Mouse (Mus musculus) retina, adult 2 months (tissue): Measurements from ENCODE around the gene Fndc3b.

ENCODE experiments used
- DNase-seq: peaks from one replicate; pipeline ENCODE4 v3.0.0-alpha.2; 2012; ENCODE audit warnings: low read depth, low spot score

Gene Fndc3b

DNA sequence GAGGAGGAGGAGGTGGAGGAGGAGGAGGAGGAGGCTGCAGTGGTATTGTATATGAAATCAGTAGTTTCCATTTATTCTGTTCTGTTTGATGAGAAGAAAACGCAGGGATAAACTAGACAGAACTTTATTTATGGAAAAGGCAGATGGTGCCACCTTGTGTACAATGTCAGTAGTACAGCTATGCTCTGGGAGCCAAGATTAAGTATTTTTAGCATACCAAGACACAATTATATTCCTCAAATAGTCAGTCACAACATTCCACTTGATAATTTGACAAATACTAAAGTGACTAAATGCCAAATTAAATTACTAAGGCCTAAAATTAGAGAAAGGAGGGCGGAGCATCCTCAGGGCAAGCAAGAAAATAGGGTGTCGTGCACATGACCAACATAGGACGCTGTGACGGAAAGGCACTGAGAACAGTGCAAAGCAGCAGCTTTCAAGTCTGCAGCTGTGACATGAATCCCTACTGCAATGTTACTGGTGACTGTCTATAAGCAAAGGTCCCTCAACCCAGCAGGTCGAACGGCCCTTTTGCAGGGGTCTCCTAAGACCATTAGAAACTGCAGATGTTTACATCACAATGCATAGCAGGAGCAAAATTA is 244.7 kb downstream of the Fndc3b start:
- DNase-seq = peak; percentile 26

DNA sequence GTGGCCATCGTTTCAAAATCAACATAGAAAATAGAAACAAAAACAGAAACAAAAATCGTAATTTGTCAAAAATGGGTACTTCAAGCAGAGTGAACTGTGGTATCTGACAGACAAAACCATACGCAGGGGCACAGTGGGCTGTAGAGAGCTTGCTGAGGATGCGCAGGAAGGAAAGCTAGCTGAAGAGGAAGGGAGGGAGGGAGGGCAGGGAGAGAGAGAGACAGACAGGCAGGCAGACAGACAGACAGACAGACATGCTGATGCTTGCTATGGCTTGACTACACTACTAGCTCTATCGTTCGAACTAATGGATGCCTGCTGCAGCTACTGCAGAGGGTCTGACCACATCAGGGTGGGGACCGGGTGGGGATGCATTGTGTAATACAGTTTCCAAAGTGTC is 247.7 kb downstream of the Fndc3b start:
- DNase-seq = no peak

DNA sequence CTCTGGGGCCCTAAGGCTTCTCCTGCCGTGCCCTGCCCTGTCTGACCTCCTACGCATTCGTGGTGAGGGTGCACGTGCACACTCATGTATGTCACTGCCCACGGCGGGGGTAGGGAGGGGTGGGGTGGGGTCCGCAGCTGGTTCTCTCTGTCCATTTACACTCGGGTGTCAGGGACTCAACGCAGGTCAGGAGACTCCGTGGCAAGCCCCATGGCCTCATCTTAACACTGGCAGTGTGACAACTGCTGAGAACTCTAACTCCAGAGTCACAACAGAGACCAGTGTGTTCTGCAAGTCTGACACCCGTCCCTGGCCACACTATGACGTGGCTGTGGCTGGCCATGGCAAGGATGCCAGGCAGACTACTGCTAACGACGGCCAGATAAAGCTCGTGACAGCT is 248.2 kb downstream of the Fndc3b start:
- DNase-seq = no peak

DNA sequence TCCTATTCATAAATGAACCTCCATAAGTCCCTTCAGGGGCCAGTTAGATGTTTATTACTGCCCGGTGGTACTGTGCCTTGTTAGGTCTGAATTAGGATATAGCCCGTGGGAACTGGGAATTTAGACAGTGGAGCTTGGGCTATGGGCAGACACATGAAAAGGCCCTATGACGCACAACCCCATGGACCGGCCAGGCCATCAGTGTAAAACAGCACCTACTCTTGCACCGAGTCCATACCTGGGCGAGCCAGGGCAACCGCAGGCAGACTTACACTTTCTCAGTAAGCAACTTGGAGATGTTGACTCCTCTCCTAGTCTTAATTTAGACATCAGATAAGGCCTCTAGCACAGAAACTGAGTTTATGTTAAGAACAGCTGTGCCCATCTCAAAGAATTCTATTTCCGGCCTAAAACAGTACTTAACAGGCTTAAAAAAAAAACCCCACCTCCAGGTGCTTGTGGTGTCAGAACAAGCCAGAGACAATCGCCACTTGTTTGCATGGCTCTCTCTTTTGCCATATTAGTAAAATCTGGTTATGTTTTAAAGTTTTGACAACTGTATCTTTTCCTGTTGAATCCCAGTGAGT is 248.7 kb downstream of the Fndc3b start:
- DNase-seq = no peak

DNA sequence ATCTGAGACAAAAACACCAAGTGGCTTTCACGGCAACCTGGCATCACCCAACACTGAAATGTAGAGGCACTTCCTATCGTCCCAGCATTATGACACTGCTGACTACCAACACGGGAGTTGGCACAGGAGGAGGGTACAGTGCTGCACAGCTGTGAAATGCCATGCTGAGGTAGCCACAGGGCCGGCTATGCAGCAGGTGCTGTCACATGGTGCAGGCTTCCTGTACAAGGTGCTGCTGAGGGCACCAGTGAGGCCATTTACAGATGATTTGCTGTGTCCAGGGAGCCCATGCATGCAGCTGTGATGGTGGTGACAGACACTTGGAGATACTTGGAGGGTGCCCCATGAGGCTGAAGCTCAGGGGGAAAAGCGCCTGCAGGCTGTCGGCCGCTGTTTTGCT is 249.2 kb downstream of the Fndc3b start:
- no peak for DNase-seq

DNA sequence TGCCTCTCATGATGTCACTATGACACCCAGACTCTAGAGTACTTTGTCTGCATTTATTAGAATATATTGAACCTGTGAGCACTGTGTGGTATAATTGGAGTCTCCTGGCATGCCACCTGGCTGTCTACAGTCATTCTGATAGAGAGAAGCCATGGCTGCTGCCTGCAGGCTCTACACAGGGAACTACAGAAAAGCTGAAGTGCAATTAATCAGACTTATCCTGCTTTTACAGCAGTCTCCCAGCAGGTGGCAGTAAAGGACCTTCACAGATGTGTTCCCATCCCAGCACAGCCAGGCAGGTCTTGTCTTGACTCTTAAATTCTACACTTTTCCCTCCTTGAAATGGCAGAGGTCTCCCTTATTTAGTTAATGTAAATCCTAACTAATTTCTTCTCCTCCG is 250.1 kb downstream of the Fndc3b start:
- DNase-seq = peak; percentile 60

DNA sequence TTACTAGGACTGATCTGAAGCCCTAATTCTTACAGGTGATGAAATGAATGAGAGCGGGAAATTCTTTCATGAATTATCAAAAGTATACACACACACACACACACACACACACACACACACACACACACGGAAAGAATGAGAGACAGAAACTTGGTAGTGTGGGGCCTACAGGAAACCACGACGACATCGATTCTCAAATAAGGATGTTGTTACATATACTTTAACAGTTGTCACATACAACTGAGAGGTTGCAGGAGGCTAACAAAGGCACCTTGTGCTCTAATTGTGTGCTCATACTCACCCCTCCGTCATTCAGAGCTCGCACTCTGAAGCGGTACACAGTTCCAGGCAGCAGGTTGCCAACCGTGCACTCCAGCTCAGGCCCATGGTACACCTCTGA is 252.7 kb downstream of the Fndc3b start:
- DNase-seq = no peak

DNA sequence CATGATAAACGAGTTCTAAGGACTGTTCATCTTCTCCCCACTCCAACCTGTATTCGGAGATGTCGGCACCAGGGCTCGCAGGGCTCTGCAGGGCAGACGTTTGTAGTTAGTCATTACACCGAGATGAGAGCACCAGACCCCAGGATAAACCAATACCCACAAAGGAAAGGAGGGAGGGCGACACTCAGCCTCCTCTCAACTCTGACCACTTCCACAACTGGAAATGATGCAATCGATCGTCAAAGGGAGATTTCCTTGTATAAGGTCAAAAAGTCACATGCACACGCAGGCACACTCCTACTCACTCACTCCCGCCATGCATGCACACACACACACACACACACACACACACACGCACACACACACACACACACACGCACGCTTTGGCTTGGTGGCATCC is 254.6 kb downstream of the Fndc3b start:
- no peak for DNase-seq

DNA sequence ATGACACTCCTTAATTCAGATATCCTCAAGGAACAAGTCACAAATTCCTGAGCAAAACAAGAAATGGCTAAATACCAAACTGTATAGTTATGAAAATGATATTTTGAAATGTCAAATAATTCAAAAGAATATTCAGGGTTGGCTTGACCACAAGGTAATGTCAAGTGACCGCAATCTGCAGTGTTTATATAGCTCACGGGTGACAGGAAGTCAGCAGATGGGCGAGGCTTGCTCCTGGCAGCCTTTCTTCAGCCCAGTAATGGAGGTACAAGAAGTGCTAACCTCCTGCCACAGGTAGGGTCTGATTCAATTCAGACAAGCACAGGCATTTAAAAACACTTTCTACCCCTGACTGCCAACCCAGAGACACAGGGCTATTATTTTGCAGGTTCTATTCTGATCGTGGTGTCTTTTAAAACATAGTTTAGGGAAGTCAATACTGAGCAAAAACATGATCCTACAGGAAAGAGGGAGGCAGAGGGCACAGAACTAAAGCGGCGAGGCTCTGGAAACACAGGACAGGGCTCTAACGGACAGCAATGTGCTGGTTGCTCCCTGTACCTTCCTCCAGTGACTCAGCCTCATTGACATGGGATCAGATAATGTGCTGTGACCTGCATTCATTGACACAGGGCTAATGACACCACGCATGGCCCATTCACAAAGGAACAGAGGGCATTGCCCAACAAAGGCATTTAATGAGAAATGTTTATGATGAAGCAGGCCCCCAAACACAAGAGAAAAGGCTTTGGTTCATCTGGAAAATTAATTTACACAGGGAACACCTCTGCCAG is 256.5 kb downstream of the Fndc3b start:
- no peak for DNase-seq

DNA sequence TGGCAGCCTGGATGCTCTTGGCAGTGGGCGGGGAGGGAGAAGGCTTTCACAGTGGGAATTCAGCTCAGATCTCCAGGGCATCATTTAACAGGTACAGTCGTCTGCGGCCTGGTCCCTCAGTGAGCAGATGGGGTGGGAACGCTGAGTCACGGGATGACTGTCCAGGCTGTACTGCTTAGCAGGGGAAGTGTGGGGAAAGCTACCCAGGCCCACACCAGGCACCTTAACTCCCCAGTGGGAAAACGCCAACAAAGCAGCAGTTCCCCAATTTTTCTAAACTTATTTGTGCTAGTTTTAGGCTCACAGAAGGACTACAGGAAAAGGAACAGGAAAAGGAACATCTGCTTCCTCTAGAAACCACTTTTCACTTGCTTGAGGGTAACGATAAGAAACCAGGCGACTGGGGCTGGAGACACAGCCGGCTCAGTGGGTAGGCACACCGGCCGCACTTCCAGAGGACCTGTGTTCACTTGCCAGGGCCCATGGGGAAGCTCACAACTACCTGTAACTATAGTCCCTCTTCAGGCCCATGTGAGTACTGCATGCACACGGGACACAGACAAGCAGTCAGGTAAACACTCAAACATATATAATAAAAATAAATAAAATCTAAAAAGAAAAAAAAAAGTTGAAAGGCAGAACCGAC is 257.5 kb downstream of the Fndc3b start:
- DNase-seq = no peak

DNA sequence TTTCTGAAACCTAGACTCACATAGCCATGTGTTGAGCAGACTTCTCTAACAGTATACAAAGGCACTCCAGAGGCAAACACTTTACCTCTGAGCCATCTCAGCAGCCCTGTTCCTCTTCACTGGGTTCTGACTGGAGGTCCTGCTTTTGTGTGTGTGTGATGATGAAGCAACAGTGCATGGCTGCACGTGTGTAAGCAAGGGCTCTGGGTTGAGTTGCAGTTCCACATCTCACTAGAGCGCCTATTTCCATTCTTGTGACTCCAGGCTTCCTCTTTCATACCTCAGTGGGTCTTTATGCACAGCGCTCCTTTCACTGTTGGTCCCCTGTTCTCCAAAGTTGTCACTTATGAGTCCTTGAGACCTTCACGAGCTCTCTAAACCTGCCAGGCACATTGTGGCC is 261.7 kb downstream of the Fndc3b start:
- DNase-seq = no peak

DNA sequence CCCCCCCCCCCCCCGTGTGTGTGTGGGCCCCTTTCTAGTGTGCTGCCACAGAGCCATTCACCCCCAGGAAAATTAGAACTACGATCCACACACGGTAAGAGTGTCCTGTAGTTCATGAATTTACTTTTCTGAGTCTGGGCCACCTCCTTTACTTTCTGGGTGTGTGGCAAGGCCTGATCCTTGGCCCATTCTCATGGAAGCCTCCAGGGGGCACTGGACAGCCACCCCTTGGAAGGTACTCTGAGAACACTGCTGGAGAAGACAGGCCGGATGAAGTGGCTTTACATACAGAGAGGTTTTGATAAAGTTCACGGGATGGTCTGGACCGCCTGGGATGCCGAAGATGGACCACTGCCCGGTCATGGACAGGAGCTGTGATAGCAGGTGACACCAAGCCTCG is 262.7 kb downstream of the Fndc3b start:
- DNase-seq = no peak

DNA sequence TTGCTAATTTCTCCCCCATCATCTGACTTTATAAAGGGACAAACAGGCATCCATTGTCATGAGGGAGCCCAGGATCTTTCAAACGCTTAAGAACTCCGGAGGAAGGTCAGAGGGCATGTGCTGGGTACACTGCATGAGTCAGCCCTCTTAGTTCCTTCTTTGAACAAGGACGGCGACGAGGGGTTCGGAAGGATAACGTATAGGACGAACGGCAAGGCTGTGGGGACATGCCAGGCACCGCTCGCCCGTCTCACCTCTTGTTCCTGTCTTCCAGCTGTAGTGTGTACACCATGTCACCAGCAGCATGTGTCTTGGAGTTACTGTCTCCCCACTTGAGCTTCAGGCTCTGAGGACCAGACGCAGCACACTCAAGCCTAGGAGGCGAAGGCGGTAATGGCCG is 271.4 kb downstream of the Fndc3b start:
- no peak for DNase-seq

DNA sequence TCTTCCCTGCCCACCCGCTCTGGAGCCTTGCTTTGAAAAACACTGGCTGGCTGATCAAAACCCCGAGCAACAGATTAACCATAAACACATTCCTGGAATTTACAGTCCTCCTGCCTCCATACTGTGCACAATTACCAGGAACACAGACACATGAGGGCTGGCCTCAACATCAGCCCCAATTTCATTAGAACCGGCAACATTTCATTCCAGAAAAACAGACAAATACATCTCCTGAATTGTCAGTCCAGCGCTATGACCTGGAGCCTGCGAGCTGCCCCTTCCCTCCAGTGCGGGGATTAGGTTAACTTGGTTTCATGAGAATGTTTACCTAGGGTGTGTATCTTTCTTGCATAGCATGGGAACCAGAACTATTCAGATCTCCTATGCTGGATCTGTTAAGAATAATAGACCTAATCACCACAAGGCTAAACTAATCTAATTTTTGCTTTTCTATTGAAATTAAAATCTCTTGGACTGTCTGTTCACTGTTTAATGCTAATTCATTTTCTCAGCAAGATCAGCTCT is 275.9 kb downstream of the Fndc3b start:
- DNase-seq = no peak

DNA sequence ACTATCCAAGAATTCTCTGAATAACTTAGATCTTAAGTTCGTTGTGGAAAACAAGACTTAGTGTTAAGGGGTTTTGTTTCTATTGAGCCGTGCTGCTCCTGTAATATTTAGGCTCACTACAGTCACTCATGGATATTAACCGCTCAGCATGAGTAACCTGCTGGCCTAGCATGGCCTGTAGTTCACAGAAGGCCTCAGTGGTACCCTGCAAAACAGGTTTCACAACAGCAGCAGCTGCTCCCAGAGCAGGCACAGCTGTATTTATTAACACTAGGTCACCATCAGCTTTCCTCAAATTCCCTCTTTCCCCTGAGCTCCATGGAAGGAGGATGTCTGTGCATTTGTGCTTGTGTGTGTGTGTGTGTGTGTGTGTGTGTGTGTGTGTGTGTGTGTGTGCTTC is 278.1 kb downstream of the Fndc3b start:
- DNase-seq = no peak

DNA sequence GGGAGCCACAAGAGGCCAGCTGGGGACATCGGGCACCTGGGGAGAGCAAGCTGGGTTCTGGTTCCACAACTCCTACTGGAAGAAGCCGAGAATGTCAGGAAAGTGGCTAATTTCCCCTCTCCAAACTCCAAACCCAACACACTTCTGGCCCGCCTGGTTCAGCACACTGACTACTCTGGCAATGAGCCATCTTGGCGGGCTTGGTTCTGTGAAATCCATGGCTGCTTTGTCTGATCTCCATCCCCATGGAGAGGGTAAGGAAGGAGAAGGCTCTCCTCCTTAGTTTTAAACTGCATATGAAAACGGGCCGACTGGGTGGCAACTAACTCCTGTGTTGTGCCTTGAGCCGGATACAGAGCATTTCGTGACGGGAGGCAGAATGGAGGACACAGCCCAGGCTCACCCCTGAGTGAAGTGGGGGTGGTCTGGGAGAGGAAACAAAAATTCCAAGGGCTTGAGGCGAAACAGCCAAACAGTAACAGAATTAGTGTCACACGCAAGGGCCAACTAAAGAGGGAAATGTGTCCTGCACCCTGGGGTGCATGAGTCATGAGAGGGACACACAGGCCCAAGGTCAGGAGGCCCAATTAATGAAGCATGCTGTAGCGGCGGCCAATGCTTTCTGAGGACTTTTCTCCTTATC is 280.4 kb downstream of the Fndc3b start:
- DNase-seq = no peak

DNA sequence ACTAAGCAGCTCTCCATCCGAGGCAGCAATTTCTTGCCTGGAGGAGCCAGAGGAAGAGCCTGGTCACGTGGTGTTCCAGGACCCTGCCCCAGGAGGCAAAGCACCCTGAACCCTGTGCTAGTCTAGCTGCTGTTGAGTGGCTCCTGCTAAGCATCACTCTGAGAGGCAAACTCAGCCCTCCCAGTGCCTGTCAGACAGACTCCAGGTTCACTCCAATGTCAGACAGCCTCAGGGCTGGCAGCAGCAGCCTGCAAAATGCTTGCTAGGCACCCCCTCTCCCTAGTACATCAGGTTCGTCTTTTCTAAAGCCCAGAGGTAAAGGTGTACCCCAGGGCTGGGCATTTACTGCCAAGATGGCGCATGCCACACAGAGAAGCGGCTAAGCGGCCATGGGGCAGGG is 283.7 kb downstream of the Fndc3b start:
- DNase-seq = no peak

DNA sequence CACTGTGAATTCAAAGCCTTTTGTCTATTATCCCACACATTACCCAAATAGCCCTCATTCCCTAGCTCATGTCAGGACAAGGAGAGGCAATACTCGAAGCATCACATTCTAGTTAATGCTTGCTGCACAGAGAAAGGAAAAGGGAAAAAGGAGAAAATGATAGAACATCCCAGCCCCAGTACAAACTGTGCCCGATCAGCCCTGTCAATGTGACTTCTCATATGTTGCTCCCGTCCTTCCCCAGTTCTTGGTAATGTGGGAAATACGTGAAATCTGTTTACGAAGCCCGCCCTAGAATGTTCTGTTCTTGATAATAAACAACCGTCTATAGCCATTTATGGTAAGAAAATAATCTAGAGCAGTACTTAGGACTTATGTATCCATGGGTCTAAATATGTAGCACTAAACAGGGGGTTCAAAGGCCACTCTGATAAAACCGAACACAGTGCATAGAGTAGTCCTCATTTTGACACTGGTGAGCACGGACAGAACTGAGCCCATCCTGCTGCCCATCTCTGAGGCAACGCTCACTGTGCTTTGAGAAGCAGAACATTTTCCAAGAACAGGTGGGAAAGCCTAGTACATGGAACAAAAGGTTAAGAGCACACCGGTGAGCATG is 286.9 kb downstream of the Fndc3b start:
- DNase-seq = no peak

DNA sequence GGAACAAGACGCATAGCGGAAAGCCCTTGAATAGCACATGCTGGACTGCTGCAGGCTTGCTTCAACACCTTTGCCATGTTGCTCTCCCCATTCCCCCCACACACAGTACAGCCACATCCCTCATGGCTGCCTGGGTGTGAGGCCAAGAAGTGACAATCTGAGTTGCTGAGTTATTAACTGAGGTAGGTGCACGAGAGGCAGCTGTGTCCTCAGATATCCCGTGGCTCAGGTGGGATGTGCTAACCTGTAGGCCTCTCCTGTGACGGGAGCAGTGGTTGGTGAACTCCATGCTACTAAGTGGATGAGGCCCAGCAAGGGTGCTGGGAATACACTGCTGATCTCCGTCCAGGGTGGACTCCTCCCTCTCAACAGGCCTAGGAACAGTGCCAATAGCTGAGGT is 288.6 kb downstream of the Fndc3b start:
- DNase-seq = no peak

DNA sequence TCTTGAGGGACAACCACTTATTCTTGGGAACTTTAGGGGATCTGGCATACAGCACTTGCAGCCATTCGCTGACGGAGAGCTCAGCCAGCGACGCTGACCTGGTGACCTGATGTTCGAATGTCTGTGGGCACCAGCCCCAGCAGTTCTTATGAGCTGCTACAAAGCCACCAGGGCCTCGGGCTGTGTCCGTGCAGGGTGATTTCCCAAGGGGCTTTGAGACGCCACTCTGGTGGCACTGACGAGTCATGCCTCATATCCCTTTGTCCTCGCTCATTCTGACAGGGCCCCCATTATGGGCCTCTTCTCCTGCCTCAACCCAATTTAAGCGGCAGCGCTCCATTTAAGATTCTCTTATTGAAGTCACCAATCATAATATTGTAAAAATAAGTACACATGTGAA is 289.1 kb downstream of the Fndc3b start:
- no peak for DNase-seq

DNA sequence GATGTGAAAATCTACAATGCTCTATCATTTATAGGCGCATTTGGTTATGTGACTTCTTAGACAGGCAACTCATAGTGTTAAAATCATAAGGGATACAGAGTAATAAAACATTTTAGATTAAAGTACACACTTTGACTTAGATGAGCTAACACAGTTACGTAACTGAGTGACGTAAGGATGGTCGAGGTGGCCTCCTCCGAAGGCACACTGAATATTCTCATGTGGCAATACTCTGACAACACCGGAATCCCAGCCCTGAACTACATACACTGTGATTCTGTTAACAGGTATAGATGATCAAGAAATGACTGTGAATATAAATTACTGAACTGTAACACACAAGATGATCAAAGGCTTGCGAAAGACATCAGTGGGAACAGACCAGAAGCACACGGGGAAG is 292.5 kb downstream of the Fndc3b start:
- no peak for DNase-seq

DNA sequence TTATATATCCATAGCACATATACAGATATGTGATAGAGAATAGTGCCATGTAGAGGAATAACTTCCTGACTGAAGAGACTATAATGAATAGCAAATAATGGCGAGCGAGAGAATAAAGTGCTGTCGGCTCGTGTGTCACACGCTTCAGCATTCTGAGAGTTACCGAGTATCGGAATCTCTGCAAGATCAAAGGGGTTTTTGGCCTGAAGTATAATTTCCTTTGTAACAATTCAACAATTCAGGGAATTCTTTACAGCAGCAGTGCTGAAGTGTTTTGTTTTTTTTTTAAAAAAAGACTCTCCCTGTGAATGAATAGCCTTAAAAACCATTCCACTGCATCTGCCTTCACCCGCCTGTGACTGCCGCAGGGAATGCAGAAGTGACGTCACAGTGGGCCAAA is 294.3 kb downstream of the Fndc3b start:
- no peak for DNase-seq
